Mouse (Mus musculus) heart, adult 2 months (tissue): ENCODE measurements around the gene Gm3239. TPM values are rescaled to one million over a fixed set of nuclear protein-coding genes. Genes with fewer than 3 reads are reported as not detected.
A peak's percentile ranks its signal among the peaks of the same experiment; 100 is the strongest.
"Not testable (repeated sequence)": the region's sequence is repeated elsewhere in the genome, so short reads cannot be mapped to it uniquely, and the experiment has no call there.

Experiments used
- DNase-seq, 2 experiments: peaks; one replicate each; pipeline ENCODE4 v3.0.0; 2021
- H3K27ac ChIP-seq: fragments of 200-600 bp; 2 replicates; pipeline ENCODE4 v1.8.1; 2022
- H3K27me3 ChIP-seq: fragments of 200-500 bp; 2 replicates; pipeline ENCODE4 v1.6.1; 2012; ENCODE audit warnings: mild to moderate bottlenecking, low read length, inconsistent platforms, mixed read lengths; ENCODE audit not compliant: control insufficient read depth, insufficient read depth
- H3K36me3 ChIP-seq: fragments of 200-500 bp; 2 replicates; pipeline ENCODE4 v1.6.1; 2012; ENCODE audit warnings: low read length, inconsistent platforms; ENCODE audit not compliant: control insufficient read depth, insufficient read depth
- H3K4me1 ChIP-seq: fragments of 200-500 bp; 2 replicates; pipeline ENCODE4 v1.6.1; 2011; ENCODE audit warnings: low read length; ENCODE audit not compliant: control insufficient read depth, insufficient read depth
- H3K4me3 ChIP-seq: fragments of 200-600 bp; 2 replicates; pipeline ENCODE4 v1.8.1; 2022
- H3K79me2 ChIP-seq: fragments of 200-500 bp; replicated peaks from 2 replicates; pipeline ENCODE4 v1.6.1; 2012; ENCODE audit warnings: mild to moderate bottlenecking, inconsistent platforms, low read length, moderate library complexity, mixed read lengths; ENCODE audit not compliant: control insufficient read depth, insufficient read depth
- H3K9ac ChIP-seq: fragments of 200-500 bp; 2 replicates; pipeline ENCODE4 v1.6.1; 2012; ENCODE audit warnings: low read depth, mild to moderate bottlenecking, control low read depth, inconsistent platforms, low read length, mixed read lengths
- CTCF ChIP-seq: fragments of 200-600 bp; IDR thresholded peaks from 2 replicates; pipeline ENCODE4 v1.8.1; 2022; ENCODE audit warnings: antibody characterized with exemption, mild to moderate bottlenecking, moderate library complexity
- WGBS: fragments of 180-500 bp; shearing (Covaris S2); methylation state at CpG from one replicate; pipeline ENCODE4 v1.1.7; 2018; 5-methylcytosine and 5-hydroxymethylcytosine counted together
- intact Hi-C: fragments of 180-260 bp; cut with DNase I; formaldehyde crosslinking; loops from one replicate; pipeline ENCODE4 v1.15.1; 2025
- long read RNA-seq: library from polyadenylated mRNA; stranded (forward); transcript quantifications from one replicate; pipeline ENCODE4 v2.0.0, GENCODE M21; 2021
- polyA plus RNA-seq: library from polyadenylated mRNA; depleted of rRNA; stranded (reverse); fragments of >200 nt; gene quantifications from 2 replicates; pipeline ENCODE4 v1.2.3, GENCODE M21; 2012; rRNA removed
- total RNA-seq, 2 experiments: library from RNA; stranded (reverse); gene quantifications; 2 replicates each; pipeline ENCODE4 v1.2.3; 2021

Gm3239 gene
- total RNA-seq (not detected), polyA plus RNA-seq (0.06 TPM in 1 of 2 replicates, not detected in the other)
- long read RNA-seq, result 0 reads

DNA sequence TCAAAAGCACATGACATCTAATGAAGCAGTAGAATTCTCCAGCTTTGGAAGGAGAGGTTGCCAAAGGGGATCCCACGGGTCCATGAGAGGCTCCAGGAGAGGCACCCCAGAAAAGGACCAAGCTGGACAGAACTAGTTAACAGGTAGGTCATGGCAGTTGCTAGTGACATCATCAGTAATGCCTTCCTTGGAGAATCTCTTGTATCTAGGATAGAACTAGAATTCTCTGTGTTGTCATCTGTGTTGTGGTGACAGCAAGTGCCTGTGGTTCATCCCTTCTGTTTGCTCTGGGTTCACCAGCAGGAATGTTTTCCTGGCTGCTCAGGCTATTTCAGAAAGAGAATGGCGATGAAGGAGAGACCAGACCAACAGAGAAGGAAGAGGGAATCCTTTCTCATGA lies at the start of gene Gm3239:
Gene Gm3239, plus strand, starts transcription at position 301 of the 400 bp plus-strand sequence.
- H3K79me2 ChIP-seq, H3K27ac ChIP-seq, DNase-seq, H3K9ac ChIP-seq, H3K27me3 ChIP-seq, H3K4me1 ChIP-seq, H3K4me3 ChIP-seq, intact Hi-C loops, H3K36me3 ChIP-seq: not testable (repeated sequence)
- WGBS, result no CpG with 5 or more reads among the region's 2 CpGs

DNA sequence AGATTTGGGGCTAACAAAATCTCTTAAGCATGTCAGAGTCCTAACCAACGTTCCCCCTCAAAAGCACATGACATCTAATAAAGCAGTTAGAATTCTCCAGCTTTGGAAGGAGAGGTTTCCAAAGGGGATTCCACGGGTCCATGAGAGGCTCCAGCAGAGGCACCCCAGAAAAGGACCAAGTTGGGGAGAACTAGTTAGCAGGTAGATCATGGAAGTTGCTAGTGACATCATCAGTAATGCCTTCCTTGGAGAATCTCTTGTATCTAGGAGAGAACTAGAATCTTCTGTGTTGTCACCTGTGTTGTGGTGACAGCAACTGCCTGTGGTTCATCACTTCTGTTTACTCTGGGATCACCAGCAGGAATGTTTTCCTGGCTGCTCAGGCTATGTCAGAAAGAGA lies 31.9 kb upstream of the Gm3239 start, which contains the start of gene Gm8159:
Gene Gm8159, plus strand, starts transcription at position 301 of the 400 bp plus-strand sequence.
- H3K4me1 ChIP-seq, H3K27me3 ChIP-seq, H3K27ac ChIP-seq, H3K79me2 ChIP-seq, H3K4me3 ChIP-seq, DNase-seq, H3K9ac ChIP-seq, intact Hi-C loops, H3K36me3 ChIP-seq: not testable (repeated sequence)
- WGBS, result no CpG with 5 or more reads among the region's 2 CpGs

- H3K79me2 ChIP-seq, H3K27me3 ChIP-seq, H3K4me3 ChIP-seq, H3K9ac ChIP-seq, H3K27ac ChIP-seq, H3K36me3 ChIP-seq, intact Hi-C loops, H3K4me1 ChIP-seq: not testable (repeated sequence)
- WGBS, result 9% methylated on average over 18 of the region's 18 CpGs
- DNase-seq, result peak; percentile 2 to 14
Observed at GRCm38 (mm10) chr14:4649309-4649708, 14.7 kb upstream of the Gm3239 start.

GRCm38 (mm10) chr14:4650324-4650723 lies 13.7 kb upstream of the Gm3239 start:
- H3K4me1 ChIP-seq, H3K79me2 ChIP-seq, H3K27ac ChIP-seq, H3K9ac ChIP-seq, H3K4me3 ChIP-seq, intact Hi-C loops, H3K36me3 ChIP-seq, H3K27me3 ChIP-seq: not testable (repeated sequence)
- 5% methylated on average over 6 of the region's 9 CpGs for WGBS
- TF ChIP-seq CTCF, result peak; percentile 35
- peak; percentile 2 to 15 for DNase-seq

DNA sequence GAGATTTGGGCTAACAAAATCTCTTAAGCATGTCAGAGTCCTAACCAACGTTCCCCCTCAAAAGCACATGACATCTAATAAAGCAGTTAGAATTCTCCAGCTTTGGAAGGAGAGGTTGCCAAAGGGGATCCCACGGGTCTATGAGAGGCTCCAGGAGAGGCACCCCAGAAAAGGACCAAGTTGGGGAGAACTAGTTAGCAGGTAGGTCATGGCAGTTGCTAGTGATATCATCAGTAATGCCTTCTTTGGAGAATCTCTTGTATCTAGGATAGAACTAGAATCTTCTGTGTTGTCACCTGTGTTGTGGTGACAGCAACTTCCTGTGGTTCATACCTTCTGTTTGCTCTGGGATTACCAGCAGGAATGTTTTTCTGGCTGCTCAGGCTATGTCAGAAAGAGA lies 44.9 kb downstream of the Gm3239 start, which contains the start of gene Gm7876:
Gene Gm7876, plus strand, starts transcription at position 301 of the 400 bp plus-strand sequence.
- H3K36me3 ChIP-seq, H3K4me3 ChIP-seq, H3K27ac ChIP-seq, H3K4me1 ChIP-seq, intact Hi-C loops, H3K9ac ChIP-seq, H3K27me3 ChIP-seq, H3K79me2 ChIP-seq, DNase-seq: not testable (repeated sequence)
- 59% methylated on average over 1 of the region's 2 CpGs for WGBS

Other genes starting within 250 kb of the Gm3239 start
- gene Gm3164, start 248.7 kb upstream of the Gm3239 start, total RNA-seq, result under 1 TPM in 1 of 2 experiments, not detected in 1; 0.29 TPM
- 0.21 and 0.38 TPM in 2 replicates for gene Gm3164, start 248.7 kb upstream of the Gm3239 start, polyA plus RNA-seq
- 1 to 10 TPM in 1 of 2 experiments, not detected in 1; 1.2 TPM for gene Gm3173, start 233.2 kb upstream of the Gm3239 start, total RNA-seq
- 0.76 TPM in 1 of 2 replicates, not detected in the other for gene Gm3173, start 233.2 kb upstream of the Gm3239 start, polyA plus RNA-seq
- gene Gm3182, start 182.4 kb upstream of the Gm3239 start, total RNA-seq, result not detected
- not detected in 2 replicates for gene Gm3182, start 182.4 kb upstream of the Gm3239 start, polyA plus RNA-seq
- not detected for gene Gm3047, start 108.8 kb upstream of the Gm3239 start, total RNA-seq
- not detected in 2 replicates for gene Gm3047, start 108.8 kb upstream of the Gm3239 start, polyA plus RNA-seq
- gene Gm8159, start 31.8 kb upstream of the Gm3239 start, total RNA-seq, result not detected
- not detected in 2 replicates for gene Gm8159, start 31.8 kb upstream of the Gm3239 start, polyA plus RNA-seq
- gene Gm7876, start 45.0 kb downstream of the Gm3239 start, total RNA-seq, result not detected
- gene Gm7876, start 45.0 kb downstream of the Gm3239 start, polyA plus RNA-seq, result not detected in 2 replicates
- gene Gm3252, start 62.6 kb downstream of the Gm3239 start, total RNA-seq, result not detected
- 0.16 and 0.67 TPM in 2 replicates for gene Gm3252, start 62.6 kb downstream of the Gm3239 start, polyA plus RNA-seq
- not detected for gene Gm9602, start 112.1 kb downstream of the Gm3239 start, total RNA-seq
- gene Gm9602, start 112.1 kb downstream of the Gm3239 start, polyA plus RNA-seq, result 0.08 TPM in 1 of 2 replicates, not detected in the other
- gene Gm3269, start 173.9 kb downstream of the Gm3239 start, total RNA-seq, result not detected
- not detected in 2 replicates for gene Gm3269, start 173.9 kb downstream of the Gm3239 start, polyA plus RNA-seq
- 1 to 10 TPM in 1 of 2 experiments, under 1 TPM in 1; 0.52 to 2.4 TPM for gene Gm3264, start 191.4 kb downstream of the Gm3239 start, total RNA-seq
- not detected in 2 replicates for gene Gm3264, start 191.4 kb downstream of the Gm3239 start, polyA plus RNA-seq
- not detected for gene Gm3278, start 228.2 kb downstream of the Gm3239 start, total RNA-seq
- gene Gm3278, start 228.2 kb downstream of the Gm3239 start, polyA plus RNA-seq, result not detected in 2 replicates